Mouse (Mus musculus) embryonic stem cell, embryonic (primary cell): ENCODE results near the gene Larp4b.

Experiments used
- CTCF ChIA-PET, 4 experiments: fragments of 300-600 bp in 2 of 4; fragments of 350-600 bp in 2 of 4; sonication (Branson Sonifier 250); formaldehyde crosslinking; loops; one replicate each; lab custom pipeline; 2022; ENCODE audit warnings: inconsistent platforms in 2 of 4; lab: Charles Lee
- POLR2A ChIA-PET, 4 experiments: fragments of 300-600 bp in 2 of 4; fragments of 350-600 bp in 2 of 4; sonication (Branson Sonifier 250); formaldehyde crosslinking; loops; one replicate each; lab custom pipeline; 2022; ENCODE audit warnings: antibody characterized with exemption in 4 of 4, inconsistent platforms in 1 of 4; lab: Charles Lee

Larp4b gene

DNA sequence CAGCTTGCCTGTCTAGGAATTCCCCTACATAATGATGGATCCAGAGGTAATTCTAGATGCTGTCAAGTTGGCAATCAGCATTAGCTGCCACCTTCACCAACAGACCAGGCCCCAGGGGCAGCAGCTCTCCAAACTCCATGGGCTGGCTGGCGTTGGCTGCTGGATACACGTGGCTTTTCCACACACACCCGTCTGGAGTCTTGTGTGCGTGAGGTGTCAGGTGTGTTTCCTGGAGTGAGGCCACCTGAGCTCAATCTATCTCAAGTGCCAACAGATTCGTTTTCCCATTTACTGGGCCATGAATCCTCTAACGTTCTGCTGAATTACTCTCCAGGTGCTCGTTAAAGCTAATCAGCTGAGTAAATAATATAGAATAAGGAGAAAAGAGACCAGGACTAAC, 93.5 kb downstream of the Larp4b start:
- CTCF ChIA-PET: interaction anchor here in 1 of 4 experiments (1.6 kb wide), 1 partner anchor 449 kb away, joined by 3 read pairs; no protein-coding TSS in a partner anchor
- POLR2A ChIA-PET: interaction anchor here in 2 of 4 experiments (1.8 to 2.8 kb wide), 2 partner anchors 7 to 8 kb away, joined by 5 to 15 read pairs; no protein-coding TSS in a partner anchor

DNA sequence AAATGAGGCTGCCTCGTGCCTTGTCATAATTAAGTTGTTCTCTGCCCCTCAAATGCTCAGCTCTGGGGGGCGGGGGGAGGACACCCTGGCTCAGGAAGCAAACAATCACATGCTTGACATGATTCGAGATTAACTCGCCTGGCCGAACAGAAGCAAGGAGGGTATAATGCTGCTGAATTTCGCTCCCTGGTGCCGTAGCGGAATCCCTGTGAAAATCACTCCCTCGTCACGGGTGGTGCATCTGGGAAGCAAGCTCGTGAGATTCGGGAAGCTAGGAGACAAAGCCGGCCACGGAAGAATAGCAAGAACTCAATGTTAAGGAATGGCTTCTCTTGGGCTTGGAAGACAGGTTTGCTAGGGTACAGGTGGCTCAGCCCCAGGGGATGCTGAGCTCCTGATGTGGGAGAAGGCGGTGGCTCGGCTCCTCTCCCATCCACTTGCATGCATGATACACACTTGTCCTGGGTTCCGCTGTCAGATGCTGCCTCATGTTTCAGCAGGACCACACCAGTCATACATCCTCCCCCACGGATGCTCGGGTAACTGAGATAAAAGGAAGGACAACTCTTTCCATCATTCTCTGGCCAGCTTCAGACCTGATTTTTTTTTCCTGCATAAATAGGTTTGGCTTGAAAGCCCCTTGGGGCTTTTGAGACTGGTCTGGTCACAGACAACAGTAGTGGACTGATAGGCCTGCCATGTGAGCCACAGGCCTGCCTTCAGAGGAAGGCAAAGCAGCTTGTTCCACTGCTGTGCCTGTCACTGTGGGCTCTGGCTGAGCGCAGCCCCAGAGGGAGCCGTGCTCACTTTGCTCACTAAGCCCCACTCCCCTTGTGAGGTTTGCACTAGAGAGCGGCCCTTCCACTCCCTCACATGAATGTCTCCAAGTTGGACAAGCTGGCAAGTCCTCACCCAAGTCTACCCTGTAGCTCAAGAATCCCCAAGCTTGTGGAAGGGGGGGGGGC, 94.2 kb downstream of the Larp4b start:
- CTCF ChIA-PET: interaction anchor here in 2 of 4 experiments (0.6 to 1.6 kb wide), 2 partner anchors 13 to 449 kb away, joined by 3 to 9 read pairs; no protein-coding TSS in a partner anchor
- POLR2A ChIA-PET: interaction anchor here in 3 of 4 experiments (0.5 to 2.8 kb wide), 5 partner anchors 8 to 569 kb away, joined by 3 to 15 read pairs (median 3); no protein-coding TSS in a partner anchor

DNA sequence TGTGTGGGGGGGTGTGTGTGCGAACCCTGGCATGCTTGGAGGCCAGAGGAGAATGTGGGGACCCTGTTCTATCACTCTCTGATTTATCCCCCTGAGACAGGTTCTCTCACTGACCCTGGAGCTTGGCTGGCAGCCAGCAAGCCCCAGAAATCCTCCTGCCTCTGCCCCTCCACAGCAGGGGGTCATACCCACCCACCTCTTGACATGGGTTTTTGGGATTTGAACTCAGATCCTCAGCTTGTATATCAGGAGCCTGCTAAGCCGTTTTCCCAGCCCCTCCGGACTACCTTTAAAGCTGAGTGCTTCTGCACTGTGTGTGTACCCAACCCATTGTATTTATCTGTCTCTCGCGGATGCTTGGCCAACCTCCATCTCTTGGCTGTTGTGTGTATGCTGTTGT, 95.8 kb downstream of the Larp4b start:
- CTCF ChIA-PET: no interaction called here
- POLR2A ChIA-PET: interaction anchor here in 1 of 4 experiments (2.8 kb wide), 1 partner anchor 10 kb away, joined by 15 read pairs; no protein-coding TSS in a partner anchor

DNA sequence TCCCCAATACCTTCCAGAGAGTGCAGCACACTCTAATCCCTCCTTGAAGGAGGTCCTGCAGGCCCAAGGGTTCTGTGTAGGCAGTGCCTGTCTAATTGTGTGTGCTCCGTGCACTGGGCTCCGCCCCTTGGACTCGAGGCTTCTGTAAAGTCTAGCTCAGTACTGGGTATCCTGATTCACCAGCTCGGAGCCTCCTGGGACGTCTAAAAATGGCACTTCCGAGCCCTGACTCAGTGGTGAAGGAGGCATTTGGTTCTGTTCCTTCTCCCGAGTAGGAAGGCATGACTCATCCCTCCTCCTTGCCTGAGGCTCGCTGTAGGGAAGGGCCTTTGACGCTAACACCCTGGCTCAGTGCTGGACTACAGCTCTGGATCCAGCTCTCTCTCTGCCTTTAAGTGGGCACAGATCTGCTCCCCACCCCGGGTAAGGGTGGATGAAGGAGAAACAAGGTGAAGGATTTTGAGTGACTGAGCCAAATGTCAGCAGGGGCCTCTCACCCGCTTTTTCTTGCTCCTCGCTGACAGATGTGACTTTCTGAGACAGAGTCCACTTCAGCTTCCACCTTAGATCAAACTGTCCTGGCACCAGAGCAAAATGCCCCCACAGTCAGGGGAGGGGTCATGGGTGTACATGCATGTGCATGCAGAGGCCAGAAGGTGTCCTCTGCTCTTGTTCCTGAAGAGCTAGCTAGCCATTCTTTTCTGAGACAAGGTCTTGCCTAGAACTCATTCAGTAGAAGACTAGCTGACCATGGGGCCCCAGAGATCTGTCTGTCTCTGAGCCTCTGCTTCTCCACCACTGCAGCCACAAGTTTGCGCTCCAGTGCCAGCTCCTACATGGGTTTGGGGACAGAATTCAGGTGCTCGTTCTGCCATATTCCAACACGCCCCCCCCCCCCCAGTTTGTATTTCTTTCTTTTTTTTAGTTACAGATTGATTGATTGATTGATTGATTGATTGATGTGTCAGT, 97.8 kb downstream of the Larp4b start:
- ChIA-PET POLR2A (interaction anchor here in 2 of 4 experiments (0.6 to 1.6 kb wide), 6 partner anchors 11 to 1212 kb away, joined by 3 to 8 read pairs (median 4); no protein-coding TSS in a partner anchor), CTCF (interaction anchor here (0.6 to 1.2 kb wide), 8 partner anchors 9 to 443 kb away, joined by 3 to 7 read pairs (median 4); no protein-coding TSS in a partner anchor)

DNA sequence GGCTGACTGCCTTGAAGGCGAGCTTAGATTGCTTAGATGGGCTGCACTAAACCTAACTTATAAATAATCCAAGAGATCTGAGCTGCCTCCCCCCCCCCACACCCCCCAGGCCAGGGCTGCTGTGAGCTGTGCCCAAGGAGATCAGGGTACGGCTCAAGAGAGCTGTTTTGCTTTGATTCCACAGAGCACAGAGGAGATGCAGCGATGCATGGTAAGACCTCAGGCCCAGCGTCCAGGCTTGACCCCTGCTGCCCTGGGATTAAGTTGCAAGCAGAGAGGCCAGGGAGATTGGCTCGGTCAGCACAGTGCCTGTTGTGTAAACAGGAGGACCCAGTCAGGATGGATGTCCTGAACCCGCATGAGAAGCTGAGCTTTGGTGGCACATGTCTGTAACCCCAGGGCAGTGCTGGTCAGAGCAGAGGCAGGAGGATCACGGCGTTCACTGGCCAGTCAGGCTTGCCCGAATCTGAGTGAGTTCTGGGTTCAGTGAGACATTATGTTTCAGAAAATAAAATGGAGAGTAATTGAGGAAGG, 99.2 kb downstream of the Larp4b start:
- CTCF ChIA-PET: interaction anchor here (0.6 to 1.2 kb wide), 7 partner anchors 11 to 371 kb away, joined by 3 to 5 read pairs (median 3); no protein-coding TSS in a partner anchor
- POLR2A ChIA-PET: interaction anchor here in 1 of 4 experiments (1.6 kb wide), 1 partner anchor 12 kb away, joined by 4 read pairs; no protein-coding TSS in a partner anchor

DNA sequence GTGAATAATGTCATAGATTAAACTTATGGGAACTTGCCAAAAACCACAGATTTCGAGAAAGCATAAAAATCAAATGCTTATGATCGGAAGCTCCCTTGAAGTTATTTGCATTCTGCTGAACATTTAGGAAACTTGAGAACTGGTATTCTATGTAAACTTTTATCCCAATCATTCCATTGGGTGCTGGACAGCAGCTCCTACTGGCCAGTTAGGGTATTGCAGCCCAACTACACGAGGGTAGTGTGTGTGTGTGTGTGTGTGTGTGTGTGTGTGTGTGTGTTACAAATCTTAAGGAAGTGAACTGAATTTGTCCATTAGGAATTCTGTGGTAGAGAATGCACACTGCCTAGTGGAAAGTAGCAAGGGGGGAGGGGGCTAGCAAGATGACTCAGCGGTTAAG, 101.0 kb downstream of the Larp4b start:
- POLR2A ChIA-PET: interaction anchor here in 2 of 4 experiments (0.6 to 1.1 kb wide), 5 partner anchors 15 to 119 kb away, joined by 3 to 10 read pairs (median 3); no protein-coding TSS in a partner anchor
- CTCF ChIA-PET: interaction anchor here (0.5 to 1.0 kb wide), 22 partner anchors 9 to 1409 kb away, joined by 3 to 6 read pairs (median 4); no protein-coding TSS in a partner anchor

DNA sequence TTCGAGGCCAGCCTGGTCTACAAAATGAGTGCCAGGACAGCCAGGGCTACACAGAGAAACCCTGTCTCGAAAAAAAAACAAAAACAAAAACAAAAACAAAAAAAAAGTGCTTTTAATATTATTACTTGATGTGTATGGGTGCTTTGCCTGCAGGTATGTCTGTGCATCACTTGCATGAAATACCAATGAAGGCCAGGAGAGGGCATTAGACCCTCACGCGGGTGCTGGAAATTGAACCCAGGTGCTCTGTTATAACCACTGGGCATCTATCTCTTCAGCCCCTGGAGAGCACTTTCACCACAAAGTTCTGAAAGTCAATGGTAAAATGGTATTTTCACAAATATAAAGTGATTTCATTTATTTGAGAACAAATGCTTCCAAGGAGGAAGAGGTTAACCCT, 101.9 kb downstream of the Larp4b start:
- CTCF ChIA-PET: interaction anchor here in 1 of 4 experiments (1.8 kb wide), 1 partner anchor 441 kb away, joined by 6 read pairs; no protein-coding TSS in a partner anchor
- POLR2A ChIA-PET: interaction anchor here in 1 of 4 experiments (0.5 to 1.5 kb wide), 2 partner anchors 86 to 271 kb away, joined by 3 read pairs; no protein-coding TSS in a partner anchor

DNA sequence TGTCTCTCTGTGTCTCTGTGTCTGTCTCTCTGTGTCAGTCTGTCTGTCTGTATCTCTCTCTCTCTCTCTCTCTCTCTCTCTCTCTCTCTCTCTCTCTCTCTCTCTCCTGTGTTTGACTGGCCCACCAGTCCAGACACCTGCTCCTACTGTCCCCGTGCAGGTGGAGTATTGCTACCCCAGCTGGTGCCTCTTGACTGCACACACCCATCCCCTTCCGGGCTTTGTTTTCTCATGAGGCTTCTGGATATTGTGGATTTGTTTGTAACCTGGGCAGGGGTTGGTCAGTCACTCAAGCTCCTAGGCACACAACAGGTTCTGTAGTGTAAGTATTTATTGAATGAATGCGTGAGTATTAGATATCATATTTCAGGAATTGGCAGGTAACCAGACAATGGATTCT, 104.4 kb downstream of the Larp4b start:
- ChIA-PET POLR2A (interaction anchor here in 1 of 4 experiments (1.0 to 1.1 kb wide), 2 partner anchors 14 to 18 kb away, joined by 3 read pairs; no protein-coding TSS in a partner anchor), CTCF (interaction anchor here in 3 of 4 experiments (0.6 to 1.2 kb wide), 3 partner anchors 15 to 116 kb away, joined by 3 to 6 read pairs (median 4); no protein-coding TSS in a partner anchor)

DNA sequence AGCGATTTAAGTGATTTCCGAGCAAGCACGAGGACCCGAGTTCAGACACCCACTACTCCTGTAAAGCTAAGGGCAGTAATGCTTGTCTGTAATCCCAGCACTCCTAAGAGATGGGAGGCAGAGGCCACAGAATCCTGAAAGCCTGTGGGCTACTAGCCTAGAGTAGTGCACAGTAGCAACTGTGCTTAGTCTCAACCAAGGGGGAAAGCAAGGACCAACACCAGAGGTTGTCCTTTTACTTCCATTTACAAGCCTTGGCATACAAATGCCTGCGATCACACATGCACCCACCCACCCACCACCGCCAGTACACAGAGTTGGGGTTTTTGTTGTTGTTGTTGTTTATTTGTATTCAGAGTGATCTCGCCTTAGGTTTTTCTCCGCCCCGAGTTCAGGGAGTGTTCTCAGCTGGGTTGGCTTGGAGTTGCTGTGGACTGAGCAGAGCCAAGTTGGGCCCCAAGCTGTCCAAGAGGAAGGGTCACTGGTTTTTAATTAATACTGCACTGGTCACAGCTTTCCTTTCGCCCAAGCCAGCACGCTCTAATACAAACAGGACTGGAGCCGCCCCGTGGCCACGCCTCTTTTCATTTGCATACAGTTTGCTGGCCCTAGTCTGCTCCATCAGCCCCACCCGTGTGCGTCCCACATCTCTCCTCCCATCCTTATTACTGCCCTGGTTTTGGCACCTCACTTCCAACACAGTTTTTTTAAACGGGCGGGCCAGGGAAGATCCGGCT, 105.2 kb downstream of the Larp4b start:
- ChIA-PET CTCF (interaction anchor here in 3 of 4 experiments (0.6 to 1.2 kb wide), 4 partner anchors 15 to 115 kb away, joined by 3 to 6 read pairs (median 4); no protein-coding TSS in a partner anchor), POLR2A (interaction anchor here in 2 of 4 experiments (0.6 to 1.4 kb wide), 7 partner anchors 13 to 313 kb away, joined by 3 to 4 read pairs (median 3); partner anchors contain the start of gene Idi1 (in 1 of the 2))

DNA sequence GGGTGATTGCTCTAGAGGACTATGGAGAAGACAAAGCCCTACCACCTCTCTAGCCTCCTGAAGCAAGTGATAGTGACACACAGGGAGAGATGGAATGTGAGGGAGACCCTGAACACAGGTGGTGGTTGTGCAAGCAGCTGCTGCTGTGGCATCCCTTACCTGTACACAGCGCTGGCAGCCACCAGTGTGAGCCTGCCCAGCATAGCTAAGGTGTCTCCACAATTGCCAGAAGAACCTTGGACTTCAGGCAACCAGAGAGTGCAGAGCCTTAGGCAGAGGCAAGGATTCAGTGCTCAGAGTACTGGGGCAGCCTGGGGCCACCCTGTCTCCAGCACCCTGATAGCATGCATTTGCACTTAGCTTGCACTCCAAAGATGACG, 105.8 kb downstream of the Larp4b start:
- ChIA-PET CTCF (interaction anchor here in 1 of 4 experiments (0.5 kb wide), 1 partner anchor 50 kb away, joined by 3 read pairs; no protein-coding TSS in a partner anchor), POLR2A (interaction anchor here in 1 of 4 experiments (0.9 to 1.4 kb wide), 2 partner anchors 13 to 295 kb away, joined by 3 to 4 read pairs; no protein-coding TSS in a partner anchor)

DNA sequence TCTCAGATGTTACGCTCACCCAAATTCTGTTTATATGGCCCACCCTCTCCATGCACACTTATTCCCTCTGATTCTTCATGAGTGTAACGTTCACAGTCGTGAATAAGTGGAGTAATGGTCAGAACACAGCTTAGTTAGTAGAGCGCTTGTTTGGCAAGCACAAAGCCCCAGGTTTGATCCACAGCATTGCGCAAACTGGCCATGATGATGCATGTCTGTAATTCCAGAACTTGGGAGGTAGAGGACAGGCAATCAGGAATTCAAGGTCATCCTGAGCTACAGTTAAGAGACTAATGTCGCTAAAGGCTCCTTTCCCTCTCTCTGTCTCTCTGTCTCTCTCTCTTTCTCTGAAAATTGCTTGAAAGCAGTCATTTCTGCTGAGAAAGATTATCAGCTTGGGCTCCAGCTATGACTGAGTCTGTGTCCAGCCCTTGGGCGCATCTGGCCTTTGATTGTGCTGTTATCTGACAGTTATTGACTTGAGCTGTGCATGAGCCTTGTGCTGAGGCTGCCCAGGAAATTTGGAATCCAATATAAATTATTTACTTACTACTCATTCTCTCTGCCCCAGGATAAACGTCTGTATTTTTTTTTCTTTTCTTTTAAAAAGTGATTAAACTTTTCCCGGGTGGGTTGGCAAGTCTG, 129.2 kb downstream of the Larp4b start:
- ChIA-PET POLR2A (interaction anchor here in 1 of 4 experiments (0.5 to 1.2 kb wide), 2 partner anchors 11 to 266 kb away, joined by 3 to 6 read pairs; no protein-coding TSS in a partner anchor), CTCF (interaction anchor here in 1 of 4 experiments (0.6 to 1.0 kb wide), 2 partner anchors 29 to 413 kb away, joined by 3 to 4 read pairs; no protein-coding TSS in a partner anchor)
